Mouse (Mus musculus): Measurements from ENCODE around the gene Lif.

GRCm38 (mm10) chr11:4231435-4231834 is 25.9 kb upstream of the Lif start:
- no peak for TF ChIP-seq CTCF (conservative IDR thresholded peaks at IDR 0.05; ENCODE audit: low read length)
- no peak for TF ChIP-seq POU5F1 (IDR thresholded peaks at IDR 0.05; ENCODE audit: borderline replicate concordance, low read length)

Data from E14TG2a.4 (cell line).